8 mouse cellular contexts compared by ENCODE assay signal in the genomic region with DNA sequence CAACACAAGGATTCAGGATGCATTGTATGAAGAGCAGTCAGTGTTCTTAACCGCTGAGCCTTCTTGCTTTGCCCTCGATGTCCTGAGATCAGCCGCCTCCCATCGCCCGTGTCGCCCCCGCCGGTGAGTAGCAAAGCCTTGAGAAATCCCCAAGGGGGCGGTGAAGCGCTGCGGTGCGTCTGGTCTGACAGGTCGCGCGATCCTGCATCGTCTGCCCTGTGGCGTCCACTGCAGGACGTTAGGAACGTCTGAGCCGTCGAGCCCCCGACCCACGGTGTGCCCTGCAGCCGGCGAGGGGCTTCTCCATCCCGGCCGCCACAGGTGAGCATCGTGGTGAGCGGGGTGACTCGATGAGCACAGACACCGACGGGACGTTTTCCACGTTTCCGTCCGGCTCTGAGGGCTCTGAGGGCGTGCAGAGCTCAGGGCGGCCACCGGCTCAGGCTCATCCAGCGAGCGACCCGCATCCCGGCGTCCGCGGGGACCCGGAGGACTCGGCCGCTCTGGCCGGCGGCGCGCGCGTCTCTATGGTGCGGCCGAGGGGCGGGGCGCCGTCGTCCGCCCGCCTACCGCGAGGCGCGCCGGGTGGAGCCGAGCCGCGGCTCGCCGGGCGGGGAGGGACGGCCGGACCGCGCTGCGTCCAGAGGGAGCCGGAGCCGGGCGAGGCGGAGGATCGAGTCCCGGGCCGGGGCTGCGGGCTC. TPM values are rescaled to one million over a fixed set of nuclear protein-coding genes. Genes with fewer than 3 reads are reported as not detected.
DNase-seq lines count a peak whose midpoint lies in the region; ATAC-seq and TF ChIP-seq lines count a peak whose summit lies in the region.

A gene (plus strand): TSS at position 160 of the 701 bp plus-strand sequence.
A gene (minus strand): TSS at position 504 of the 701 bp plus-strand sequence.

- intact Hi-C loops in heart, adult 2 months (cut with DNase I), result no loop called here

- no peaks in the 10 kb centered on the region for H3K4me1 ChIP-seq in heart, adult 2 months (ENCODE audit: control insufficient read depth, insufficient read depth, low read length)
- H3K4me1 ChIP-seq in limb, embryonic 11.5 days (ENCODE audit: control insufficient read depth, insufficient read depth, low read length), result no peaks in the 10 kb centered on the region
- H3K4me1 ChIP-seq in midbrain, postnatal 0 days (ENCODE audit: insufficient read depth, low read length), result no peaks in the 10 kb centered on the region
- H3K4me1 ChIP-seq in stomach, embryonic 14.5 days (ENCODE audit: control insufficient read depth, insufficient read depth, low read length), result no peaks in the 10 kb centered on the region

- H3K36me3 ChIP-seq in heart, adult 2 months (ENCODE audit: control insufficient read depth, insufficient read depth, low read length), result no peaks in the 10 kb centered on the region
- H3K36me3 ChIP-seq in limb, embryonic 11.5 days (ENCODE audit: control insufficient read depth, insufficient read depth, low read length), result peaks cover 12% of the 10 kb centered on the region
- H3K36me3 ChIP-seq in midbrain, postnatal 0 days (ENCODE audit: insufficient read depth, low read length), result peaks cover 7% of the 10 kb centered on the region; the same call in 1 of the 2 replicates
- H3K36me3 ChIP-seq in stomach, embryonic 14.5 days (ENCODE audit: control insufficient read depth, insufficient read depth, low read length), result peaks cover 9% of the 10 kb centered on the region; the same call in 1 of the 2 replicates

- peak; percentile 63 for TF ChIP-seq CTCF in heart, adult 2 months (IDR thresholded peaks at IDR 0.05)
- peak; percentile 45; the same call in 1 of the 2 replicates for TF ChIP-seq CTCF in midbrain, postnatal 0 days (IDR thresholded peaks at IDR 0.05)

- H3K9ac ChIP-seq in heart, adult 2 months (ENCODE audit: low read depth, low read length), result peak within 1 kb of the TSS; percentile 84
- H3K9ac ChIP-seq in limb, embryonic 11.5 days (ENCODE audit: low read length), result peak within 1 kb of the TSS; percentile 38; the same call in 1 of the 2 replicates
- H3K9ac ChIP-seq in midbrain, postnatal 0 days (replicated peaks; ENCODE audit: low read length, poor library complexity, severe bottlenecking), result no peak within 1 kb of the TSS; the same call in 1 of the 2 replicates
- H3K9ac ChIP-seq in stomach, embryonic 14.5 days (replicated peaks; ENCODE audit: low read depth, low read length), result 0 out of 2 replicates have a peak within 1 kb of the TSS, but pooled peaks have one; percentile 0

- peak within 1 kb of the TSS; percentile 85 for H3K27ac ChIP-seq in heart, adult 2 months
- no peak within 1 kb of the TSS for H3K27ac ChIP-seq in limb, embryonic 11.5 days (replicated peaks; ENCODE audit: low read depth, low read length)
- H3K27ac ChIP-seq in midbrain, postnatal 0 days (ENCODE audit: low read depth, low read length), result no peak within 1 kb of the TSS
- no peak within 1 kb of the TSS for H3K27ac ChIP-seq in stomach, embryonic 14.5 days (ENCODE audit: low read length)

- 68% methylated on average over 87 of the region's 87 CpGs for WGBS in heart, adult 2 months
- WGBS in limb, embryonic 11.5 days, result 75% methylated on average over 87 of the region's 87 CpGs
- WGBS in midbrain, postnatal 0 days, result 60% methylated on average over 87 of the region's 87 CpGs
- 60% methylated on average over 87 of the region's 87 CpGs for WGBS in stomach, embryonic 14.5 days

- H3K4me3 ChIP-seq in heart, adult 2 months, result no peak within 1 kb of the TSS; the same call in 1 of the 2 replicates
- H3K4me3 ChIP-seq in limb, embryonic 11.5 days (ENCODE audit: low read depth, low read length), result no peak within 1 kb of the TSS; the same call in 1 of the 2 replicates
- H3K4me3 ChIP-seq in midbrain, postnatal 0 days (ENCODE audit: low read depth, low read length), result no peak within 1 kb of the TSS
- no peak within 1 kb of the TSS for H3K4me3 ChIP-seq in stomach, embryonic 14.5 days (ENCODE audit: low read depth, low read length)

- H3K9me3 ChIP-seq in limb, embryonic 11.5 days (ENCODE audit: control insufficient read depth, low read length), result peaks cover 10% of the 10 kb centered on the region
- peaks cover 2% of the 10 kb centered on the region; the same call in 1 of the 2 replicates for H3K9me3 ChIP-seq in midbrain, postnatal 0 days (ENCODE audit: low read length)
- H3K9me3 ChIP-seq in stomach, embryonic 14.5 days (ENCODE audit: control insufficient read depth, low read depth, low read length), result peaks cover 4% of the 10 kb centered on the region; the same call in 1 of the 2 replicates

- H3K27me3 ChIP-seq in heart, adult 2 months (ENCODE audit: control insufficient read depth, insufficient read depth, low read length), result no peaks in the 10 kb centered on the region
- no peaks in the 10 kb centered on the region for H3K27me3 ChIP-seq in limb, embryonic 11.5 days (ENCODE audit: control insufficient read depth, insufficient read depth, low read length)
- H3K27me3 ChIP-seq in midbrain, postnatal 0 days (ENCODE audit: insufficient read depth, low read length), result no peaks in the 10 kb centered on the region
- no peaks in the 10 kb centered on the region for H3K27me3 ChIP-seq in stomach, embryonic 14.5 days (ENCODE audit: control insufficient read depth, insufficient read depth, low read length)

- no peaks in the 10 kb centered on the region for H3K79me2 ChIP-seq in heart, adult 2 months (replicated peaks; ENCODE audit: control insufficient read depth, insufficient read depth, low read length)

- TF ChIP-seq EP300 in heart, adult 2 months (IDR thresholded peaks at IDR 0.05; ENCODE audit: insufficient read depth, low read depth, low read length), result no peak

- no peak for TF ChIP-seq POLR2A in heart, adult 2 months (IDR thresholded peaks at IDR 0.05; ENCODE audit: insufficient read depth, low read depth, low read length)

- ATAC-seq in cerebellum, adult (ENCODE audit: insufficient number of reproducible peaks, low FRiP score, low TSS enrichment), result no peak
- no peak for ATAC-seq in limb, embryonic 11.5 days (ENCODE audit: insufficient number of reproducible peaks, low FRiP score, low TSS enrichment, low read depth)
- no peak for ATAC-seq in midbrain, postnatal 0 days (ENCODE audit: low FRiP score)
- no peak for ATAC-seq in stomach, embryonic 14.5 days (ENCODE audit: insufficient number of reproducible peaks, insufficient read depth, low FRiP score, low read depth)

- DNase-seq in cerebellum, adult 11 months, result peak; percentile 86
- DNase-seq in embryo, embryonic 9.5 days (ENCODE audit: extremely low spot score), result peak; percentile 72
- DNase-seq in heart, adult 2 months, result peak; percentile 90 to 93
- DNase-seq in kidney, adult 8-10 months, result peak; percentile 73 to 76
- DNase-seq in limb, embryonic 11.5 days (ENCODE audit: low spot score), result peak; percentile 80
- peak; percentile 66 for DNase-seq in midbrain, postnatal 0 days (ENCODE audit: low spot score)

- 0 out of 2 replicates have a peak within 1 kb of the TSS, but pooled peaks have one; percentile 8 for H3K4me2 ChIP-seq in limb, embryonic 11.5 days (ENCODE audit: low read depth, severe bottlenecking)
- H3K4me2 ChIP-seq in midbrain, postnatal 0 days (ENCODE audit: low read depth, low read length, poor library complexity, severe bottlenecking), result no peak within 1 kb of the TSS; the same call in 1 of the 2 replicates
- H3K4me2 ChIP-seq in stomach, embryonic 14.5 days (replicated peaks; ENCODE audit: low read depth, low read length), result peak within 1 kb of the TSS; percentile 38

RNA-seq across cellular contexts. Expression of the first gene that starts in this region (rescaled TPM):
- total RNA-seq in heart, adult 2 months (2021), result 10 to 100 TPM in 1 of 2 experiments, 1 to 10 TPM in 1; 9.7 to 10.8 TPM
- 12.9 and 27.8 TPM in 2 replicates for polyA plus RNA-seq in heart, adult 2 months (2012; rRNA removed)
- polyA plus RNA-seq in limb, embryonic 11.5 days (2014; fragmentation: Nextera tagmentation; extraction: Ambion mirVana), result 0.92 and 1.3 TPM in 2 replicates
- total RNA-seq in midbrain, postnatal 0 days (2014; rRNA removed), result 27.3 and 30.9 TPM in 2 replicates
- polyA plus RNA-seq in midbrain, postnatal 0 days (2015; fragmentation: Nextera tagmentation; extraction: Ambion mirVana), result 3.5 and 5.2 TPM in 2 replicates
- 1.2 and 1.6 TPM in 2 replicates for polyA plus RNA-seq in stomach, embryonic 14.5 days (2014; fragmentation: Nextera tagmentation; extraction: Ambion mirVana)

RNA-seq across cellular contexts. Expression of the second gene that starts in this region (rescaled TPM):
- 1 to 10 TPM in 1 of 2 experiments, under 1 TPM in 1; 0.86 to 1.9 TPM for total RNA-seq in heart, adult 2 months (2021)
- polyA plus RNA-seq in heart, adult 2 months (2012; rRNA removed), result 1.00 and 2.0 TPM in 2 replicates
- 0.84 and 1.4 TPM in 2 replicates for polyA plus RNA-seq in limb, embryonic 11.5 days (2014; fragmentation: Nextera tagmentation; extraction: Ambion mirVana)
- total RNA-seq in midbrain, postnatal 0 days (2014; rRNA removed), result 7.8 and 11.8 TPM in 2 replicates
- polyA plus RNA-seq in midbrain, postnatal 0 days (2015; fragmentation: Nextera tagmentation; extraction: Ambion mirVana), result 0.83 and 1.7 TPM in 2 replicates
- polyA plus RNA-seq in stomach, embryonic 14.5 days (2014; fragmentation: Nextera tagmentation; extraction: Ambion mirVana), result 1.4 and 2.1 TPM in 2 replicates
